Mouse (Mus musculus) ES-E14 (cell line): Measurements from ENCODE around the gene Plekhg1.

Experiments used
- CHD2 ChIP-seq: IDR thresholded peaks from 2 replicates; pipeline ENCODE4 v1.6.1; 2014; ENCODE audit warnings: mild to moderate bottlenecking, low read depth, low read length, inconsistent platforms
- MAFK ChIP-seq: IDR thresholded peaks from 2 replicates; pipeline ENCODE4 v1.6.1; 2014; ENCODE audit warnings: mild to moderate bottlenecking, low read depth, low read length, inconsistent platforms; ENCODE audit not compliant: insufficient read depth
- ZC3H11A ChIP-seq: IDR thresholded peaks from 2 replicates; pipeline ENCODE4 v1.6.1; 2012; ENCODE audit warnings: low read depth, mild to moderate bottlenecking, inconsistent platforms, low read length, borderline replicate concordance

DNA sequence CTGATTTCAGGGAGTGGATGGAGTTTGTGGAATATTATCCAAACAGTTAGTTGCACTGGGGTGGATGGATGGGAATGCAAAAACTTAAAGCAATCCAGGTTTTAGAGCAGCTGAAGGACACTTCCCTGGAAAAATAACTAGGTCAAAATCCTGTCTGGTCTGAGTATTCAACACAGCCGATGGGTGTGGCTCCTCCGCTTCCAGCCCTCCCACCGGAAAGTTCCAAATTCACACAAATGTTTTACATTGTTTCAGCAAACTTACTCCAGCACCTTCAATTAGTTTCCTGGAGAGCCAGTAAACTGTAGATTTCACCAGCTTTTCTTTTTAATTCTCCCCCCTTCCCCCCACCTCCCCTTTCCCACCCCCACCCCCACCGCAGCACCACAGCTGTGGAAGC, 45.2 kb downstream of the Plekhg1 start:
- TF ChIP-seq MAFK (no peak), CHD2 (no peak), ZC3H11A (no peak)
